Mouse (Mus musculus) urinary bladder, postnatal 14 days (tissue): ENCODE measurements around the gene Rnf216.

Experiments
- DNase-seq: peaks from one replicate; pipeline ENCODE4 v3.0.0; 2021; ENCODE audit warnings: low spot score

Gene Rnf216

GRCm38 (mm10) chr5:143101626-143102025 lies 11.2 kb downstream of the Rnf216 start:
- DNase-seq: no peak

GRCm38 (mm10) chr5:143095256-143095655 lies 17.5 kb downstream of the Rnf216 start:
- no peak for DNase-seq

- DNase-seq: no peak
Measured at GRCm38 (mm10) chr5:143092891-143093290, 19.9 kb downstream of the Rnf216 start.

GRCm38 (mm10) chr5:143084898-143085297 lies 27.9 kb downstream of the Rnf216 start:
- peak; percentile 38 for DNase-seq

GRCm38 (mm10) chr5:143079806-143080205 lies 33.0 kb downstream of the Rnf216 start:
- DNase-seq: no peak

GRCm38 (mm10) chr5:143076603-143077143 lies 36.1 kb downstream of the Rnf216 start:
- DNase-seq: no peak

GRCm38 (mm10) chr5:143075987-143076386 lies 36.8 kb downstream of the Rnf216 start:
- no peak for DNase-seq

GRCm38 (mm10) chr5:143069048-143069447 lies 43.7 kb downstream of the Rnf216 start:
- no peak for DNase-seq

GRCm38 (mm10) chr5:143068382-143068781 lies 44.4 kb downstream of the Rnf216 start:
- no peak for DNase-seq

GRCm38 (mm10) chr5:143066551-143066958 lies 46.2 kb downstream of the Rnf216 start:
- DNase-seq: peak; percentile 48

- DNase-seq: no peak
Measured at GRCm38 (mm10) chr5:143066096-143066495, 46.7 kb downstream of the Rnf216 start.

GRCm38 (mm10) chr5:143065230-143065629 lies 47.6 kb downstream of the Rnf216 start:
- no peak for DNase-seq

GRCm38 (mm10) chr5:143062251-143062650 lies 50.5 kb downstream of the Rnf216 start:
- no peak for DNase-seq

GRCm38 (mm10) chr5:143061511-143061910 lies 51.3 kb downstream of the Rnf216 start:
- no peak for DNase-seq

- DNase-seq: no peak
Measured at GRCm38 (mm10) chr5:143060774-143061385, 51.9 kb downstream of the Rnf216 start.

GRCm38 (mm10) chr5:143059958-143060357 lies 52.8 kb downstream of the Rnf216 start:
- DNase-seq: no peak

GRCm38 (mm10) chr5:143059182-143059581 lies 53.6 kb downstream of the Rnf216 start:
- DNase-seq: no peak

GRCm38 (mm10) chr5:143058675-143059074 lies 54.1 kb downstream of the Rnf216 start:
- no peak for DNase-seq

GRCm38 (mm10) chr5:143058208-143058607 lies 54.6 kb downstream of the Rnf216 start:
- no peak for DNase-seq

GRCm38 (mm10) chr5:143057753-143058152 lies 55.0 kb downstream of the Rnf216 start:
- no peak for DNase-seq

- peak; percentile 60 for DNase-seq
Measured at GRCm38 (mm10) chr5:143056191-143056880, 56.5 kb downstream of the Rnf216 start.

GRCm38 (mm10) chr5:143055501-143056125 lies 57.2 kb downstream of the Rnf216 start:
- DNase-seq: no peak

GRCm38 (mm10) chr5:143054703-143055102 lies 58.1 kb downstream of the Rnf216 start:
- no peak for DNase-seq
